Mouse (Mus musculus) MEL (cell line): Measurements from ENCODE around the gene Ift20. TPM values are rescaled to one million over a fixed set of nuclear protein-coding genes. Genes with fewer than 3 reads are reported as not detected.

Experiments
- DNase-seq: peaks from one replicate; pipeline ENCODE4 v3.0.0; 2011; ENCODE audit warnings: low read depth, low spot score
- H3K27ac ChIP-seq: 2 replicates; pipeline ENCODE4 v1.5.1; 2012; ENCODE audit warnings: low read depth, mild to moderate bottlenecking, control low read depth, low read length, moderate library complexity; ENCODE audit not compliant: control insufficient read depth
- H3K27me3 ChIP-seq, 2 experiments: fragments of 150-350 bp in 1 of 2; sonication (generic) in 1 of 2; 2 replicates each; pipeline ENCODE4 v1.6.1; 2012; ENCODE audit warnings: low read length in 2 of 2, mild to moderate bottlenecking in 2 of 2, improper control_type of control experiment in 1 of 2, moderate library complexity in 1 of 2; ENCODE audit not compliant: insufficient read depth in 2 of 2, control insufficient read depth in 1 of 2
- H3K36me3 ChIP-seq, 2 experiments: 2 replicates each; pipeline ENCODE4 v1.6.1; 2012 to 2014; ENCODE audit warnings: low read length in 2 of 2, improper control_type of control experiment in 1 of 2, inconsistent platforms in 1 of 2, mild to moderate bottlenecking in 1 of 2; ENCODE audit not compliant: insufficient read depth in 2 of 2, control insufficient read depth in 1 of 2
- H3K4me1 ChIP-seq, 2 experiments: fragments of 150-350 bp in 1 of 2; sonication (generic) in 1 of 2; 2 replicates each; pipeline ENCODE4 v1.6.1; 2012; ENCODE audit warnings: low read length in 2 of 2, improper control_type of control experiment in 1 of 2, mild to moderate bottlenecking in 1 of 2; ENCODE audit not compliant: insufficient read depth in 2 of 2, control insufficient read depth in 1 of 2
- H3K4me3 ChIP-seq, 2 experiments: fragments of 150-350 bp in 1 of 2; sonication (generic) in 1 of 2; 2 replicates each; pipeline ENCODE4 v1.5.1; 2012; ENCODE audit warnings: low read depth in 2 of 2, low read length in 2 of 2, mild to moderate bottlenecking in 2 of 2, moderate library complexity in 2 of 2, control low read depth in 1 of 2, improper control_type of control experiment in 1 of 2; ENCODE audit not compliant: control insufficient read depth in 1 of 2, insufficient read depth in 1 of 2
- H3K79me2 ChIP-seq: 2 replicates; pipeline ENCODE4 v1.6.1; 2012; ENCODE audit warnings: mild to moderate bottlenecking, low read length, moderate library complexity; ENCODE audit not compliant: control insufficient read depth, poor library complexity, insufficient read depth
- H3K9ac ChIP-seq: 2 replicates; pipeline ENCODE4 v1.6.1; 2012; ENCODE audit warnings: low read depth, mild to moderate bottlenecking, control low read depth, low read length, moderate library complexity; ENCODE audit not compliant: control insufficient read depth, poor library complexity, severe bottlenecking
- H3K9me3 ChIP-seq: fragments of 150-350 bp; sonication (generic); replicated peaks from 2 replicates; pipeline ENCODE4 v1.6.1; 2012; ENCODE audit warnings: mild to moderate bottlenecking, low read length, improper control_type of control experiment, moderate library complexity; ENCODE audit not compliant: insufficient read depth
- BHLHE40 ChIP-seq: IDR thresholded peaks from 2 replicates; pipeline ENCODE4 v1.6.1; 2012; ENCODE audit warnings: low read depth, mild to moderate bottlenecking, inconsistent platforms, low read length, improper control_type of control experiment, borderline replicate concordance
- CHD1 ChIP-seq: IDR thresholded peaks from 2 replicates; pipeline ENCODE4 v1.6.1; 2012; ENCODE audit warnings: low read depth, mild to moderate bottlenecking, inconsistent platforms, low read length, improper control_type of control experiment
- CTCF ChIP-seq, 3 experiments: IDR thresholded peaks in 2 of 3; conservative IDR thresholded peaks in 1 of 3; 2 replicates each; pipeline ENCODE4 v1.5.1; 2011 to 2012; ENCODE audit warnings: low read length in 3 of 3, low read depth in 2 of 3, mild to moderate bottlenecking in 2 of 3, improper control_type of control experiment in 1 of 3, inconsistent platforms in 1 of 3, mixed read lengths in 1 of 3, moderate library complexity in 1 of 3; ENCODE audit not compliant: control insufficient read depth in 1 of 3, insufficient read depth in 1 of 3, poor library complexity in 1 of 3, severe bottlenecking in 1 of 3
- E2F4 ChIP-seq: IDR thresholded peaks from 2 replicates; pipeline ENCODE4 v1.6.1; 2011; ENCODE audit warnings: low read depth, low read length, improper control_type of control experiment, borderline replicate concordance
- ELF1 ChIP-seq: IDR thresholded peaks from 2 replicates; pipeline ENCODE4 v1.6.1; 2014; ENCODE audit warnings: low read depth, mild to moderate bottlenecking, inconsistent platforms, low read length, improper control_type of control experiment, moderate library complexity
- EP300 ChIP-seq, 2 experiments: IDR thresholded peaks; 2 replicates each; pipeline ENCODE4 v1.6.1; 2011; ENCODE audit warnings: improper control_type of control experiment in 2 of 2, low read length in 2 of 2, low read depth in 1 of 2, mild to moderate bottlenecking in 1 of 2
- ETS1 ChIP-seq: IDR thresholded peaks from 2 replicates; pipeline ENCODE4 v1.6.1; 2012; ENCODE audit warnings: low read depth, mild to moderate bottlenecking, inconsistent platforms, low read length, improper control_type of control experiment, moderate library complexity
- GABPA ChIP-seq: IDR thresholded peaks from 2 replicates; pipeline ENCODE4 v1.6.1; 2012; ENCODE audit warnings: low read depth, mild to moderate bottlenecking, inconsistent platforms, low read length, improper control_type of control experiment, moderate library complexity
- HCFC1 ChIP-seq: IDR thresholded peaks from 2 replicates; pipeline ENCODE4 v1.6.1; 2012; ENCODE audit warnings: low read depth, mild to moderate bottlenecking, inconsistent platforms, low read length, improper control_type of control experiment, moderate library complexity
- MAX ChIP-seq: IDR thresholded peaks from 2 replicates; pipeline ENCODE4 v1.6.1; 2011; ENCODE audit warnings: low read length, improper control_type of control experiment
- MAZ ChIP-seq: IDR thresholded peaks from 2 replicates; pipeline ENCODE4 v1.6.1; 2012; ENCODE audit warnings: low read depth, mild to moderate bottlenecking, inconsistent platforms, low read length, improper control_type of control experiment
- MEF2A ChIP-seq: IDR thresholded peaks from 2 replicates; pipeline ENCODE4 v1.6.1; 2014; ENCODE audit warnings: low read depth, mild to moderate bottlenecking, inconsistent platforms, low read length, improper control_type of control experiment; ENCODE audit not compliant: poor library complexity, insufficient replicate concordance, severe bottlenecking; ENCODE audit errors: extremely low read depth
- MXI1 ChIP-seq: IDR thresholded peaks from 2 replicates; pipeline ENCODE4 v1.6.1; 2011; ENCODE audit warnings: mild to moderate bottlenecking, low read depth, low read length, improper control_type of control experiment
- MYB ChIP-seq: IDR thresholded peaks from 2 replicates; pipeline ENCODE4 v1.6.1; 2011; ENCODE audit warnings: mild to moderate bottlenecking, low read depth, low read length, improper control_type of control experiment
- MYC ChIP-seq: IDR thresholded peaks from 2 replicates; pipeline ENCODE4 v1.6.1; 2011; ENCODE audit warnings: low read depth, mild to moderate bottlenecking, low read length, improper control_type of control experiment, moderate library complexity
- NRF1 ChIP-seq: IDR thresholded peaks from 2 replicates; pipeline ENCODE4 v1.6.1; 2014; ENCODE audit warnings: low read depth, mild to moderate bottlenecking, inconsistent platforms, low read length, improper control_type of control experiment, moderate library complexity; ENCODE audit not compliant: poor library complexity, insufficient read depth, severe bottlenecking
- POLR2AphosphoS2 ChIP-seq: IDR thresholded peaks from 2 replicates; pipeline ENCODE4 v1.6.1; 2011; ENCODE audit warnings: low read length, improper control_type of control experiment
- POLR2AphosphoS5 ChIP-seq: IDR thresholded peaks from 2 replicates; pipeline ENCODE4 v1.6.1; 2012; ENCODE audit warnings: low read depth, borderline replicate concordance, mild to moderate bottlenecking, inconsistent platforms, low read length, moderate library complexity, mixed read lengths
- RCOR1 ChIP-seq: IDR thresholded peaks from 2 replicates; pipeline ENCODE4 v1.6.1; 2012; ENCODE audit warnings: low read depth, mild to moderate bottlenecking, inconsistent platforms, low read length, improper control_type of control experiment
- SIN3A ChIP-seq: IDR thresholded peaks from 2 replicates; pipeline ENCODE4 v1.6.1; 2012; ENCODE audit warnings: low read length, improper control_type of control experiment, inconsistent platforms
- SMC3 ChIP-seq: IDR thresholded peaks from 2 replicates; pipeline ENCODE4 v1.6.1; 2011; ENCODE audit warnings: low read depth, low read length, improper control_type of control experiment
- TAL1 ChIP-seq: IDR thresholded peaks from 2 replicates; pipeline ENCODE4 v1.6.1; 2012; ENCODE audit warnings: mild to moderate bottlenecking, inconsistent platforms, low read length, moderate library complexity, mixed read lengths
- TBP ChIP-seq: IDR thresholded peaks from 2 replicates; pipeline ENCODE4 v1.8.0; 2011; ENCODE audit warnings: low read depth, low read length, improper control_type of control experiment
- UBTF ChIP-seq: IDR thresholded peaks from 2 replicates; pipeline ENCODE4 v1.6.1; 2012; ENCODE audit warnings: low read depth, mild to moderate bottlenecking, inconsistent platforms, low read length, improper control_type of control experiment, moderate library complexity, borderline replicate concordance; ENCODE audit not compliant: insufficient read depth
- USF1 ChIP-seq: IDR thresholded peaks from 2 replicates; pipeline ENCODE4 v1.6.1; 2014; ENCODE audit warnings: low read depth, mild to moderate bottlenecking, inconsistent platforms, low read length, improper control_type of control experiment, moderate library complexity
- USF2 ChIP-seq, 2 experiments: IDR thresholded peaks; 2 replicates each; pipeline ENCODE4 v1.6.1; 2011 to 2012; ENCODE audit warnings: improper control_type of control experiment in 2 of 2, low read length in 2 of 2, borderline replicate concordance in 1 of 2, inconsistent platforms in 1 of 2, low read depth in 1 of 2, mild to moderate bottlenecking in 1 of 2; ENCODE audit not compliant: insufficient read depth in 1 of 2
- ZKSCAN1 ChIP-seq: IDR thresholded peaks from 2 replicates; pipeline ENCODE4 v1.6.1; 2012; ENCODE audit warnings: low read depth, mild to moderate bottlenecking, inconsistent platforms, low read length, improper control_type of control experiment, moderate library complexity
- ZMIZ1 ChIP-seq: IDR thresholded peaks from 2 replicates; pipeline ENCODE4 v1.6.1; 2012; ENCODE audit warnings: low read depth, mild to moderate bottlenecking, inconsistent platforms, low read length, improper control_type of control experiment, moderate library complexity
- polyA plus RNA-seq, 2 experiments: library from polyadenylated mRNA; stranded (reverse) in 1 of 2; unstranded in 1 of 2; fragments of >175 nt in 1 of 2; fragments of >200 nt in 1 of 2; gene quantifications; 2 replicates each; pipeline versions ENCODE4 v1.2.1 to v1.2.4; 2012; ENCODE audit warnings: low replicate concordance in 2 of 2, low read depth in 1 of 2; ENCODE audit not compliant: insufficient read length in 2 of 2, insufficient read depth in 1 of 2, missing spikeins in 1 of 2
- total RNA-seq: library from RNA; depleted of rRNA; stranded (reverse); fragments of 300-350 nt; gene quantifications from 2 replicates; pipeline ENCODE4 v1.2.3, GENCODE M21; 2012

Ift20 gene
- total and polyA plus RNA-seq, 3 experiments = 128 to 196 TPM; not detected in 1

DNA sequence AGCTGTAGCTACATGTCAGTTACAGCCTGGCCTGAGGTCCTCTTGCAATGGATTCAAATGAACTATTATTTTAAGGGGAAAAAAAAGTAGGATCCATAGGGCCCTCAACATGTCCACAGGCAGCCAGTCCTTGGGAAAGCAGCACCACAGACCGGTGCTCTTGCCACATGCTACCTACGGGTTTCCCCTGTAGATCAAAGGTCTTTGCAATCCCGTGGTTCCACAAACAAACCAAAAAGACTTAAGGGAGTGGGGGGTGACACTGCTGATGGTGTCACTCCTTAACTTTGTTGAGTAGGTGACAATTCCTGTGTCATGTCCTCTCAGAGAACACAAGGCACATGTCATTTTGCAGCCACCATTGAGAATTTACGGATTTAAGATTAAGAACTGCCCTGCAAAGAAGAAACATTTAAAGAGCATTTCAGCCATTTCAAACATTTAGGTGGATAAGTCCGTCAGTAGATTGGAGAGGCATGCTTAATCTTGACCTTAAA lies 13.4 kb downstream of the Ift20 start:
- Histone ChIP-seq H3K4me1 (peaks cover 29 to 34% of the 10 kb centered on the region in 2 experiments), H3K4me3 (peak overlapping the region; percentile 66 to 99)

GRCm38 (mm10) chr11:78550168-78551058 lies 14.3 kb downstream of the Ift20 start, which contains the start of gene Tmem97:
Gene Tmem97 (minus strand): TSS chr11:78550777.
- Histone ChIP-seq H3K79me2 (peaks cover 37% of the 10 kb centered on the region), H3K9me3 (no peaks in the 10 kb centered on the region), H3K4me1 (peaks cover 29 to 34% of the 10 kb centered on the region in 2 experiments), H3K27ac (peak within 1 kb of the TSS; percentile 45), H3K27me3 (no peaks in the 10 kb centered on the region), H3K36me3 (peaks cover 0 to 35% of the 10 kb centered on the region in 2 experiments; a peak in 3 of 4 replicates), H3K9ac (peak within 1 kb of the TSS; percentile 66), H3K4me3 (peak within 1 kb of the TSS; percentile 66 to 99)
- peak; percentile 100 for DNase-seq
- TF ChIP-seq SIN3A (peak; percentile 91), MAZ (peak; percentile 18; the same call in 1 of the 2 replicates), ETS1 (no peak), TBP (peak; percentile 89), ELF1 (0 out of 2 replicates have a peak, but pooled peaks have one; percentile 19), USF2 (IDR thresholded peaks at IDR 0.05; ENCODE audit: borderline replicate concordance in 1 of 2, insufficient read depth in 1 of 2, low read depth in 1 of 2, low read length in 2 of 2) (peak in 1 of 2 experiments; percentile 61; a peak in 1 of 4 replicates), ZMIZ1 (peak; percentile 94), MYB (peak; percentile 55), RCOR1 (no peak), MXI1 (peak; percentile 95), GABPA (no peak), E2F4 (0 out of 2 replicates have a peak, but pooled peaks have one; percentile 72), MAX (peak; percentile 94), MYC (peak; percentile 94), POLR2AphosphoS5 (0 out of 2 replicates have a peak, but pooled peaks have one; percentile 48), TAL1 (no peak), SMC3 (no peak), NRF1 (peak; percentile 77), USF1 (peak; percentile 91), POLR2AphosphoS2 (peak; percentile 90), MEF2A (no peak)

More for the DNA sequence above, 13.4 kb downstream of the Ift20 start:
- Histone ChIP-seq H3K27me3 (no peaks in the 10 kb centered on the region), H3K27ac (peak overlapping the region; percentile 45), H3K9me3 (no peaks in the 10 kb centered on the region), H3K36me3 (peaks cover 0 to 40% of the 10 kb centered on the region in 2 experiments; a peak in 3 of 4 replicates), H3K9ac (peak overlapping the region; percentile 66), H3K79me2 (peaks cover 45% of the 10 kb centered on the region)
- DNase-seq = peak; percentile 59
- TF ChIP-seq ETS1 (0 out of 2 replicates have a peak, but pooled peaks have one; percentile 5), GABPA (no peak), MXI1 (no peak), EP300 (IDR thresholded peaks at IDR 0.05; ENCODE audit: low read depth in 1 of 2, low read length in 2 of 2) (no peak), USF2 (IDR thresholded peaks at IDR 0.05; ENCODE audit: borderline replicate concordance in 1 of 2, insufficient read depth in 1 of 2, low read depth in 1 of 2, low read length in 2 of 2) (no peak), CHD1 (0 out of 2 replicates have a peak, but pooled peaks have one; percentile 0), MAX (no peak), NRF1 (no peak), CTCF (IDR thresholded peaks at IDR 0.05 in 2 of 3, conservative IDR thresholded peaks at IDR 0.05 in 1 of 3; ENCODE audit: control insufficient read depth in 1 of 3, insufficient read depth in 1 of 3, low read depth in 2 of 3, low read length in 3 of 3, poor library complexity in 1 of 3, severe bottlenecking in 1 of 3) (no peak), BHLHE40 (no peak), E2F4 (no peak), ELF1 (no peak), ZKSCAN1 (no peak), UBTF (no peak), HCFC1 (no peak)
